Mouse (Mus musculus): Measurements from ENCODE around the gene Asic2.

DNA sequence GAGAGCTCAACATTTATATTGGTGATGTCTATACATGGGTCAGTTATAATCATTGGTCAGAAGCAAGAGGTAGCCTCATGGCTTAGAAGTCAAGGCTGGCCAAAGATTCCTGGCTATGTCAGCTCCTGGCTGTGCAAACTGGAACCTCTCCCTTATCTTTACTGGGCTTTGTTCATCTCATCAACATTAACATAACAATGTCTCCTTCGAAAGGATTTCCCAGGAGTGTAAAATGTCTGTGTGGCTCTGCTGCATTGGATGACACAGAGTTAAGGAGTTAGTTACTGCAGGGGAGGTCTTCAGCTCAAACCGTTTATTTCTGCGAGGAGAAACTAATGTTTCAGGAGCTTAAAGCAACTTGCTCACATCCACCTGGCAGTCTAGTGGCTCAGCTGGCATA lies 926.6 kb downstream of the Asic2 start:
- no peak for TF ChIP-seq CTCF (IDR thresholded peaks at IDR 0.05; ENCODE audit: borderline replicate concordance, extremely low read depth, insufficient read depth, insufficient read length)
- TF ChIP-seq POLR2A (IDR thresholded peaks at IDR 0.05; ENCODE audit: borderline replicate concordance, extremely low read depth, insufficient read depth, insufficient read length, poor library complexity, severe bottlenecking) = no peak

Data from brain, embryonic 14.5 days (tissue).